Mouse (Mus musculus) MEL (cell line): ENCODE data around the gene Hist2h3b. TPM values are rescaled to one million over a fixed set of nuclear protein-coding genes. Genes with fewer than 3 reads are reported as not detected.

Experiments
- DNase-seq: peaks from one replicate; pipeline ENCODE4 v3.0.0; 2011; ENCODE audit warnings: low read depth, low spot score
- H3K27ac ChIP-seq: 2 replicates; pipeline ENCODE4 v1.5.1; 2012; ENCODE audit warnings: low read depth, mild to moderate bottlenecking, control low read depth, low read length, moderate library complexity; ENCODE audit not compliant: control insufficient read depth
- H3K27me3 ChIP-seq, 2 experiments: fragments of 150-350 bp in 1 of 2; sonication (generic) in 1 of 2; 2 replicates each; pipeline ENCODE4 v1.6.1; 2012; ENCODE audit warnings: low read length in 2 of 2, mild to moderate bottlenecking in 2 of 2, improper control_type of control experiment in 1 of 2, moderate library complexity in 1 of 2; ENCODE audit not compliant: insufficient read depth in 2 of 2, control insufficient read depth in 1 of 2
- H3K36me3 ChIP-seq, 2 experiments: 2 replicates each; pipeline ENCODE4 v1.6.1; 2012 to 2014; ENCODE audit warnings: low read length in 2 of 2, improper control_type of control experiment in 1 of 2, inconsistent platforms in 1 of 2, mild to moderate bottlenecking in 1 of 2; ENCODE audit not compliant: insufficient read depth in 2 of 2, control insufficient read depth in 1 of 2
- H3K4me1 ChIP-seq, 2 experiments: fragments of 150-350 bp in 1 of 2; sonication (generic) in 1 of 2; 2 replicates each; pipeline ENCODE4 v1.6.1; 2012; ENCODE audit warnings: low read length in 2 of 2, improper control_type of control experiment in 1 of 2, mild to moderate bottlenecking in 1 of 2; ENCODE audit not compliant: insufficient read depth in 2 of 2, control insufficient read depth in 1 of 2
- H3K4me3 ChIP-seq, 2 experiments: fragments of 150-350 bp in 1 of 2; sonication (generic) in 1 of 2; 2 replicates each; pipeline ENCODE4 v1.5.1; 2012; ENCODE audit warnings: low read depth in 2 of 2, low read length in 2 of 2, mild to moderate bottlenecking in 2 of 2, moderate library complexity in 2 of 2, control low read depth in 1 of 2, improper control_type of control experiment in 1 of 2; ENCODE audit not compliant: control insufficient read depth in 1 of 2, insufficient read depth in 1 of 2
- H3K79me2 ChIP-seq: 2 replicates; pipeline ENCODE4 v1.6.1; 2012; ENCODE audit warnings: mild to moderate bottlenecking, low read length, moderate library complexity; ENCODE audit not compliant: control insufficient read depth, poor library complexity, insufficient read depth
- H3K9ac ChIP-seq: 2 replicates; pipeline ENCODE4 v1.6.1; 2012; ENCODE audit warnings: low read depth, mild to moderate bottlenecking, control low read depth, low read length, moderate library complexity; ENCODE audit not compliant: control insufficient read depth, poor library complexity, severe bottlenecking
- H3K9me3 ChIP-seq: fragments of 150-350 bp; sonication (generic); replicated peaks from 2 replicates; pipeline ENCODE4 v1.6.1; 2012; ENCODE audit warnings: mild to moderate bottlenecking, low read length, improper control_type of control experiment, moderate library complexity; ENCODE audit not compliant: insufficient read depth
- CTCF ChIP-seq, 3 experiments: IDR thresholded peaks in 2 of 3; conservative IDR thresholded peaks in 1 of 3; 2 replicates each; pipeline ENCODE4 v1.5.1; 2011 to 2012; ENCODE audit warnings: low read length in 3 of 3, low read depth in 2 of 3, mild to moderate bottlenecking in 2 of 3, improper control_type of control experiment in 1 of 3, inconsistent platforms in 1 of 3, mixed read lengths in 1 of 3, moderate library complexity in 1 of 3; ENCODE audit not compliant: control insufficient read depth in 1 of 3, insufficient read depth in 1 of 3, poor library complexity in 1 of 3, severe bottlenecking in 1 of 3
- GABPA ChIP-seq: IDR thresholded peaks from 2 replicates; pipeline ENCODE4 v1.6.1; 2012; ENCODE audit warnings: low read depth, mild to moderate bottlenecking, inconsistent platforms, low read length, improper control_type of control experiment, moderate library complexity
- GATA1 ChIP-seq: IDR thresholded peaks from 2 replicates; pipeline ENCODE4 v1.6.1; 2011; ENCODE audit warnings: low read depth, low read length, improper control_type of control experiment
- HCFC1 ChIP-seq: IDR thresholded peaks from 2 replicates; pipeline ENCODE4 v1.6.1; 2012; ENCODE audit warnings: low read depth, mild to moderate bottlenecking, inconsistent platforms, low read length, improper control_type of control experiment, moderate library complexity
- MAFK ChIP-seq: IDR thresholded peaks from 2 replicates; pipeline ENCODE4 v1.6.1; 2011; ENCODE audit warnings: low read depth, mild to moderate bottlenecking, low read length, improper control_type of control experiment, borderline replicate concordance
- POLR2A ChIP-seq, 2 experiments: IDR thresholded peaks; 2 replicates each; pipeline ENCODE4 v1.6.1; 2011 to 2012; ENCODE audit warnings: low read length in 2 of 2, mild to moderate bottlenecking in 2 of 2, control low read depth in 1 of 2, improper control_type of control experiment in 1 of 2, low read depth in 1 of 2, moderate library complexity in 1 of 2; ENCODE audit not compliant: control insufficient read depth in 1 of 2, insufficient read depth in 1 of 2, poor library complexity in 1 of 2
- POLR2AphosphoS5 ChIP-seq: IDR thresholded peaks from 2 replicates; pipeline ENCODE4 v1.6.1; 2012; ENCODE audit warnings: low read depth, borderline replicate concordance, mild to moderate bottlenecking, inconsistent platforms, low read length, moderate library complexity, mixed read lengths
- SIN3A ChIP-seq: IDR thresholded peaks from 2 replicates; pipeline ENCODE4 v1.6.1; 2012; ENCODE audit warnings: low read length, improper control_type of control experiment, inconsistent platforms
- TAL1 ChIP-seq: IDR thresholded peaks from 2 replicates; pipeline ENCODE4 v1.6.1; 2012; ENCODE audit warnings: mild to moderate bottlenecking, inconsistent platforms, low read length, moderate library complexity, mixed read lengths
- TBP ChIP-seq: IDR thresholded peaks from 2 replicates; pipeline ENCODE4 v1.8.0; 2011; ENCODE audit warnings: low read depth, low read length, improper control_type of control experiment
- UBTF ChIP-seq: IDR thresholded peaks from 2 replicates; pipeline ENCODE4 v1.6.1; 2012; ENCODE audit warnings: low read depth, mild to moderate bottlenecking, inconsistent platforms, low read length, improper control_type of control experiment, moderate library complexity, borderline replicate concordance; ENCODE audit not compliant: insufficient read depth
- USF1 ChIP-seq: IDR thresholded peaks from 2 replicates; pipeline ENCODE4 v1.6.1; 2014; ENCODE audit warnings: low read depth, mild to moderate bottlenecking, inconsistent platforms, low read length, improper control_type of control experiment, moderate library complexity
- polyA plus RNA-seq, 2 experiments: library from polyadenylated mRNA; stranded (reverse) in 1 of 2; unstranded in 1 of 2; fragments of >175 nt in 1 of 2; fragments of >200 nt in 1 of 2; gene quantifications; 2 replicates each; pipeline versions ENCODE4 v1.2.1 to v1.2.4; 2012; ENCODE audit warnings: low replicate concordance in 2 of 2, low read depth in 1 of 2; ENCODE audit not compliant: insufficient read length in 2 of 2, insufficient read depth in 1 of 2, missing spikeins in 1 of 2
- total RNA-seq: library from RNA; depleted of rRNA; stranded (reverse); fragments of 300-350 nt; gene quantifications from 2 replicates; pipeline ENCODE4 v1.2.3, GENCODE M21; 2012

Gene Hist2h3b
- total and polyA plus RNA-seq, 3 experiments = 71.7 to 3,962 TPM; not detected in 1

- no peaks in the 10 kb centered on the region for H3K9me3 ChIP-seq
- peak; percentile 100 for DNase-seq
- peaks cover 0 to 44% of the 10 kb centered on the region in 2 experiments; a peak in 2 of 4 replicates for H3K4me1 ChIP-seq
- H3K4me3 ChIP-seq = peak within 1 kb of the TSS; percentile 12 to 75
- H3K36me3 ChIP-seq = peaks cover 0 to 52% of the 10 kb centered on the region in 2 experiments; a peak in 2 of 4 replicates
- peak; percentile 91 for TF ChIP-seq TAL1
- TF ChIP-seq SIN3A = no peak
- peak; percentile 99 for TF ChIP-seq POLR2AphosphoS5
- peak in 1 of 3 experiments; percentile 53; a peak in 2 of 6 replicates for TF ChIP-seq CTCF (IDR thresholded peaks at IDR 0.05 in 2 of 3, conservative IDR thresholded peaks at IDR 0.05 in 1 of 3; ENCODE audit: control insufficient read depth in 1 of 3, insufficient read depth in 1 of 3, low read depth in 2 of 3, low read length in 3 of 3, poor library complexity in 1 of 3, severe bottlenecking in 1 of 3)
- peak within 1 kb of the TSS; percentile 99 for H3K27ac ChIP-seq
- H3K79me2 ChIP-seq = peaks cover 7% of the 10 kb centered on the region; the same call in 1 of the 2 replicates
- peak within 1 kb of the TSS; percentile 92 for H3K9ac ChIP-seq
- no peaks in the 10 kb centered on the region for H3K27me3 ChIP-seq
These were observed 5.4 kb upstream of the Hist2h3b start, which contains the start of gene Hist2h4 for GRCm38 (mm10) chr3:96262979-96263550. Hist2h4 (minus strand) TSS chr3:96263311.

- Histone ChIP-seq H3K9me3 (no peaks in the 10 kb centered on the region), H3K27me3 (no peaks in the 10 kb centered on the region), H3K79me2 (peaks cover 7% of the 10 kb centered on the region; the same call in 1 of the 2 replicates), H3K36me3 (peaks cover 0 to 51% of the 10 kb centered on the region in 2 experiments; a peak in 2 of 4 replicates), H3K9ac (peak overlapping the region; percentile 92), H3K4me3 (peak overlapping the region; percentile 10 to 75), H3K27ac (peak overlapping the region; percentile 99), H3K4me1 (peaks cover 0 to 39% of the 10 kb centered on the region in 2 experiments; a peak in 2 of 4 replicates)
- peak; percentile 94 for DNase-seq
- TF ChIP-seq HCFC1 (no peak), TBP (no peak), GABPA (no peak), POLR2A (IDR thresholded peaks at IDR 0.05; ENCODE audit: control insufficient read depth in 1 of 2, insufficient read depth in 1 of 2, low read depth in 1 of 2, low read length in 2 of 2, poor library complexity in 1 of 2) (no peak), USF1 (no peak), CTCF (IDR thresholded peaks at IDR 0.05 in 2 of 3, conservative IDR thresholded peaks at IDR 0.05 in 1 of 3; ENCODE audit: control insufficient read depth in 1 of 3, insufficient read depth in 1 of 3, low read depth in 2 of 3, low read length in 3 of 3, poor library complexity in 1 of 3, severe bottlenecking in 1 of 3) (no peak), GATA1 (no peak), MAFK (no peak), UBTF (no peak)
- TF ChIP-seq, all 39 proteins: peak for 0
These were observed 4.7 kb upstream of the Hist2h3b start for GRCm38 (mm10) chr3:96263558-96264403.
